Mouse (Mus musculus): ENCODE measurements around the gene Kcnq5.
A peak's percentile ranks its signal among the peaks of the same experiment; 100 is the strongest.
"Not testable (repeated sequence)": the region's sequence is repeated elsewhere in the genome, so short reads cannot be mapped to it uniquely, and the experiment has no call there.

Gene Kcnq5

DNA sequence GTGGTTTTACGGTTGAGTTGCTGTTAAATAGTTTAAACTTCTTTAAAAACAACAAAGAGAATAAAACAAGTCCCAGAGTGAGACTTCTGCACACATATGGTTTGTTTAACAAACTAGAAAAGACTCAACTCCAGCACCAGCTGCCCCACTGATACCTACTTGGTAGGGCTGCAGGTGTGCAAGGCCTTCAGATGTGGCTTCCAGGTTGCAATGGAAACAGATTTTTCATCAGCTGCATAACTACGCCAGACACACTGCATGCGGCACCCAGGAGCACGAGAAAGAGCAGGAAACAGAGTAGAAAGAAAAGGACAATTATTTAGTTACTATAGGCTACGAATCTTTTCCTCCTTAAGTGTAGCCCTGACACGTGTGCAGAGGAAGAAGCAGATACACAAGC, 492.4 kb downstream of the Kcnq5 start:
- DNase-seq (ENCODE audit: low spot score): no peak

DNA sequence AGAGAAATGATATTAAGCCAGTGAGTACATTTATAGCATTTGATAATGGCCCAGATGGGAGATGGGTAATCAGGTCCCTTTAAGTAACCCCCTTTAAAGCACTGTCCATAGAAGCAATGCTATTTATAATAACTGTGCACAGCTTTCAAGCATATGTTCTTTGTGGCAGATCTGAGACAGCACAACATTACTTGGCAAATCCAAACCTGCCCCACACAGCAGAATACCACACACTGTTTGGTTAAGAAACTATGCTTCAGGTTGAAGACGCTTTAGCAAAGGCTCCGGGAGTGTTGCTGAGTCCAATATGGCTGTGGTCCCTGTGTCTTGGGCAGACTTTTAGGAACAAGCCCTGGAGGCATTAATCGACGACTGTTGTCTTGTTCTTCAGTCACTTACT, 495.3 kb downstream of the Kcnq5 start:
- DNase-seq (ENCODE audit: low spot score): no peak

- peak; percentile 57 for DNase-seq (ENCODE audit: low spot score)
Measured at GRCm38 (mm10) chr1:21460941-21461689, 500.6 kb downstream of the Kcnq5 start.

DNA sequence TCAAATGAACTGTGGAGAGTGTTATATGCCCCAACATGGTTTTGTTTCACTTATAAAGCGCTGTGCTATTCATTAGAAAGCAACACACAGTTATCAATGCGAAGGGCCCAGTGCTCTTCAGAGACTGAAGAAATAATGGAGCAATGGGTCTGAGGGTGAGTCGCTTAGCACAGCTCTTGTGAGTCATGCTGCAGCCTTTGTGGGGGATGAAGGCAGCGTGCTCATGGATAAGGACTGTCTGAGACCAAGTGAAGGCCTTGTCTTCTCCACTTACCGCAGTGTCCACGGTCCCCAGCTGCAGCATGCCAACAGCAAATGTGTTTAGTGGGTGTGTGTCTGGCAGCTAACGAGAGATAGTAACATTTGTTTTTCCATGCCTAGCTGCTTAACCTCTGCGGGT, 503.2 kb downstream of the Kcnq5 start:
- no peak for DNase-seq (ENCODE audit: low spot score)

DNA sequence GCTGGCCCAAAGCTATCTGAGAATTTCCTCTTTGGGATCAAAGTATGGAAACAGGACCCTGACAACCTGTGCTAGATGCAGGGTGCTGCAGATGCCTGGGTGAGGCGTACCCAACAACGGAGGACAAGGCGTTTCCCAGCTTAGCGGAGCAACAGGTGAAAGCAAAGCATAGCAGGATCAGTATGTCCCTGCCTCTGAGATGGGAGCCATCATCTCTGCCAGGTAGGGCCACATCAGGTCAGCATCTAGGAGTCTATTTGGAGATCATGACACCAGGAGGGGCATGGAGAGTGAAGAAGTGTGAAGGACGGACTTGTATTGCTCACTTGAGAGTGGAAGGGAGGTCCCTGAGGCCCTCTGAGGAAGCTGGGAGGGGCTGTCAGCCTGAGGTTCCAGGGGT, 505.8 kb downstream of the Kcnq5 start:
- no peak for DNase-seq (ENCODE audit: low spot score)

DNA sequence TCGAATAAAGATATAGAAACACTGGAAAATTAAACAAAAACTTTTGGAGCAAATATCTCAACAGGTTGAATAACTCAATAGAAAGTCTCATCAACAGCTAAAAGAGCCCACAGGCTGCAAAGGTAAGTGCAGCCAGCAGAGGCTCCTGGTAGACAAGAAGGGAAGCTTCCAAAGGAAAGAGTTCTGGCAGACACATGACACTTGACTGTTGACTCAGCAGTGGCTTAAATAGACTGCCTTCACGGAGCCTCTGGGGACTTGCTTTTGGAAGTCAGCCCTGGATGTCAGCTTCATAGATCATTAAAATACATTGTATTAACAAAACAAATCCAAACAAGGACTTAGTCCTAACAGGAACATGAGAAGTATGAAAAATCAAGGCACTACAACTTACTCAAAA, 513.5 kb downstream of the Kcnq5 start:
- DNase-seq (ENCODE audit: low spot score): no peak

- DNase-seq (ENCODE audit: low spot score): no peak
Measured at GRCm38 (mm10) chr1:21436753-21437152, 525.0 kb downstream of the Kcnq5 start.

- DNase-seq (ENCODE audit: low spot score): no peak
Measured at GRCm38 (mm10) chr1:21434853-21435252, 526.9 kb downstream of the Kcnq5 start.

DNA sequence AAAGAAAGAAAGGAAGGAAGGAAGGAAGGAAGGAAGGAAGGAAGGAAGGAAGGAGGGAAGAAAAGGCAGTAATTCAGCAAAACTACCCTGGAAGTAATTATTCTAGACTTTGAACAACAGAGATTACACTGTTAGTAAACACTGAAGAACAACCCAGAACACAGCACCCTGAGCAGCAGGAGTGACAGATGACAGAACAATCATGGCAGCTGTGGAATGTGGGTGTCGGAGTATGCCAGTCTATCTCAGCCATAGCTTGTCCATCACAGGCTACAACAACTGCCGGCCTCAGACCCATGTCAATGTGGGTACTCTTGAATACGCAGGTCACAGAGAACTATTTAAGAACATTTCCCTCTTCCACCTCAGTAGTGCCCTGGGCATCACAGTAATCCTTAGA, 530.1 kb downstream of the Kcnq5 start:
- DNase-seq (ENCODE audit: low spot score): no peak

DNA sequence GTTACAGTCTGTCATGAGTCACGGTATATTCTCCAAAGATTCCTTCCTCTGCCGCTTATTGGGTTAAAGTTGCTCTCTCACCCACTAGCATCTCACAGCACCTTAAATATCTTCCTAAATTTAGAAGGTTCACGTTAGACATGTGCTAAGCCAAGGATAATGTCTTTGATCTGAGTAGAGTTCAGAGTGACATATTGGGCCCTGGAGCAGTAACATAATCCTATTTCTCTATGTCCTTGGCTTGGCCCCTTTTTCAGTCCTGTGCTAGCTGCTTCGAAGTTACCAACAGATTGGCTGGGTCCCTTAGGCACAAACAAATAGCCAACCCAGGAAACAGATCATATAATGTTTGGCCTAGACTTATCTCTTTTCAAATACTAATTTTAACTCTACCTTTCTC, 533.7 kb downstream of the Kcnq5 start:
- DNase-seq (ENCODE audit: low spot score): no peak

DNA sequence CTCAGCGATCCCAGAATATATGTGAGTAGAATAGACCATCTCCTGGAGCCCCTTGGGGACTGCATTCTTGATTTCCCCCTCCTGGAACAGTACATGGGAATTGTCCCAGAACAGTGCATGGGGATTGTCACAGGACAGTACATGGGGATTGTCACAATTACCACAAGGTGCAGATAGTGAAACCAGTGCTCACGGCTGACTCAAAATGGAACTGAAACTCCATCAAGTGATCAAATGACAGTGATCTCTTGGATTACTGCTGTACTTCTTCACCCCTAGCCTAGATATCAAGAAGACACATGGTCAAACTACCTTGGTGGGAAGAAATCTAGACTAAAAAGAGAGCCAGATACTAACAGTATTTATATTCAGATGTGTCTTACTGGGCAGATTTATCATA, 536.1 kb downstream of the Kcnq5 start:
- DNase-seq (ENCODE audit: low spot score): no peak

- DNase-seq (ENCODE audit: low spot score): no peak
Measured at GRCm38 (mm10) chr1:21419370-21419769, 542.4 kb downstream of the Kcnq5 start.

GRCm38 (mm10) chr1:21412197-21412555, 549.6 kb downstream of the Kcnq5 start:
- DNase-seq (ENCODE audit: low spot score): no peak

- DNase-seq (ENCODE audit: low spot score): peak; percentile 32
Measured at GRCm38 (mm10) chr1:21411331-21412196, 550.2 kb downstream of the Kcnq5 start.

DNA sequence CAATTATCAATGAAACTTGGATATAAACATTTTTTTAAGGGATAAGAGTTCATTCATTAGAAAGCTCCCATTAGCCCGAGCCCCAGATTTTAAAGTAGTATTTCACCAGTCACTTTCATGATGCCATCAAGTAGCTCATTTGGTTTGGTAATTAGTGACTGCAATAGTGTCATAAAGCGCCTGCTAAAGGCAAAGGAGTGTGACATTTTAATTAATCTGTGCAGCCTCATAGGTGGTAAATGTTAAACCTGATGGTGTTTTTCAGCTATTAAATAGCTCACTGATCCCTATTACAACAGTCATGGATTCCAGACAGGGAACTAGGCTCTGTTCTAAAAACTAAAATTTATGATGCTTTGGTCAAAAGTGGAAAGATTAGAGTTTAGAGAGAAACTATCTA, 554.5 kb downstream of the Kcnq5 start:
- no peak for DNase-seq (ENCODE audit: low spot score)

GRCm38 (mm10) chr1:21402804-21403203, 558.9 kb downstream of the Kcnq5 start:
- DNase-seq (ENCODE audit: low spot score): no peak

DNA sequence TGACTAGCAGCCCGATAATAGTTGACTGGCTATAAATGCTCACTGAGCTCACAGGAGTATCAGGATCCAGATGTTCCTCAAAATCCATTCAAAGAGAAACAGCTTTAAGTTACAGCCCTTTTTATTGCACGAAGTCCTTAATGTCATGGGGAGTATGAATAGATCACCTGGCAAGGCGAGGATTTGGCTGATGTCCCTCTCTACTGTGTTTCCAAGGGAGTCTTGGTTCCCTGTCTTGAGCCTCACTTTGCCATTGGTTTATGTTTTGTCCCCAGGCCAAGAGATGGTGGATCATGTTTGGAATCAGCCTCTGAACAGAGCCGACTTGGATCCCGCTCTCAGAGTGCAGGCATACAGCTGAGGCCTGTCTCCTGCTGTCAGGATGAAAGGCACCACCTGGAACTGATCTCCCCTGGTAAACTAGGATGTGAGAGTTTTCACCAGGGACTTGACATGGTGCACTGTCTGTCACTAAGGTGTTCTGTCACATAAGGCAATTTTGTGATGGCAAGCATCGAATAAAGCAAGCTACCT, 570.5 kb downstream of the Kcnq5 start:
- no peak for DNase-seq (ENCODE audit: low spot score)

- DNase-seq (ENCODE audit: low spot score): no peak
Measured at GRCm38 (mm10) chr1:21383256-21383655, 578.5 kb downstream of the Kcnq5 start, which contains the start of gene Khdc1b. Gene Khdc1b, plus strand, starts transcription at chr1:21383556.

DNA sequence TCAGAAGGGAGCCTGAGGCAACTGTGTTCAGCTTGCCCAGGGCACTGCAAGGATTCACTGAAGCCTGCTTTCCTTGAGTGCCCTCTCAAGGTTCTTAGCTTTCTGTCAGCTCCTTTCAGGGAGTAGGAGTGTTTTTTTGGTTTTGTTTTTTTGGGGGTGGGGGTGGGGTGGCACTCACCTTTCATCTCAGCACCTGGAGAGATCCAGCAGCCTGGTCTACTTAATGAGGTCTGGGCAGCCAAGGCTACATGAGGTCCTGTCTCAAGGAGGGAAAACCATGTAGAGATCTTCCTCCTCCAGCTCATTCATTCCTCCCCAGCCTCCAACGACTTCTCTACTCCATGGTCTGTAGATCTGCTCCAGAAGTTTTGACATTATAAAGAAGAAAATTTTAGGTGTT, 593.7 kb downstream of the Kcnq5 start, which contains the start of gene Khdc1c:
Khdc1c (plus strand) TSS at position 301 of the 400 bp plus-strand sequence.
- DNase-seq (ENCODE audit: low spot score): not testable (repeated sequence)

DNA sequence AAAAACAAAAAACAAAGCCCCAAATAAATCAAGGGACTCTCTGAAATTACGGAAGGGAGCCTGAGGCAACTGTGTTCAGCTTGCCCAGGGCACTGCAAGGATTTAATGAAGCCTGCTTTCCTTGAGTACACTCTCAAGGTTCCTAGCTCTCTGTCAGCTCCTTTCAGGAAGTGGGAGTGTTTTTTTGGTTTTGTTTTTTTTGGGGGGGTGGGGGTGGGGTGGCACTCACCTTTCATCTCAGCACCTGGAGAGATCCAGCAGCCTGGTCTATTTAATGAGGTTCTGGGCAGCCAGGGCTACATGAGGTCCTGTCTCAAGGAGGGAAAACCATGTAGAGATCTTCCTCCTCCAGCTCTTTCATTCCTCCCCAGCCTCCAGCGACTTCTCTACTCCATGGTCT, 612.4 kb downstream of the Kcnq5 start, which contains the start of gene Khdc1a:
Khdc1a (plus strand) TSS at position 301 of the 400 bp plus-strand sequence.
- DNase-seq (ENCODE audit: low spot score): no peak

Measured in ovary, postnatal 36 days (tissue).